Mouse (Mus musculus) CD4-positive helper T cell, adult 2 months (primary cell): ENCODE measurements around the gene Chrna7.

Experiments
- DNase-seq: peaks from one replicate; pipeline ENCODE4 v3.0.0-alpha.2; 2012; ENCODE audit warnings: low read depth, missing footprints, low spot score

The Chrna7 gene

GRCm38 (mm10) chr7:63212084-63212723 is at the start of gene Chrna7:
Gene Chrna7, minus strand, starts transcription at chr7:63212569.
- DNase-seq: peak; percentile 3

- no peak for DNase-seq
Observed at GRCm38 (mm10) chr7:63249404-63249803, 37.0 kb upstream of the Chrna7 start.

GRCm38 (mm10) chr7:63237852-63238516 is 25.6 kb upstream of the Chrna7 start:
- no peak for DNase-seq

- DNase-seq: no peak
Observed at GRCm38 (mm10) chr7:63225066-63225780, 12.9 kb upstream of the Chrna7 start.

GRCm38 (mm10) chr7:63211641-63212083 is 707 bp downstream of the Chrna7 start:
- no peak for DNase-seq

- no peak for DNase-seq
Observed at GRCm38 (mm10) chr7:63209501-63209900, 2.9 kb downstream of the Chrna7 start.

- DNase-seq: no peak
Observed at GRCm38 (mm10) chr7:63207137-63207536, 5.2 kb downstream of the Chrna7 start.

- DNase-seq: no peak
Observed at GRCm38 (mm10) chr7:63195560-63195959, 16.8 kb downstream of the Chrna7 start.

- DNase-seq: no peak
Observed at GRCm38 (mm10) chr7:63189647-63190534, 22.5 kb downstream of the Chrna7 start.

GRCm38 (mm10) chr7:63170063-63170787 is 42.1 kb downstream of the Chrna7 start:
- DNase-seq: no peak

GRCm38 (mm10) chr7:63164617-63165016 is 47.8 kb downstream of the Chrna7 start:
- DNase-seq: no peak

GRCm38 (mm10) chr7:63162272-63162864 is 50.0 kb downstream of the Chrna7 start:
- DNase-seq: no peak

GRCm38 (mm10) chr7:63153239-63153638 is 59.1 kb downstream of the Chrna7 start:
- no peak for DNase-seq

GRCm38 (mm10) chr7:63148740-63149139 is 63.6 kb downstream of the Chrna7 start:
- DNase-seq: no peak

- no peak for DNase-seq
Observed at GRCm38 (mm10) chr7:63148321-63148720, 64.0 kb downstream of the Chrna7 start.

- DNase-seq: no peak
Observed at GRCm38 (mm10) chr7:63122547-63122946, 89.8 kb downstream of the Chrna7 start.

- DNase-seq: no peak
Observed at GRCm38 (mm10) chr7:63113671-63114070, 98.7 kb downstream of the Chrna7 start.

- no peak for DNase-seq
Observed at GRCm38 (mm10) chr7:63113252-63113651, 99.1 kb downstream of the Chrna7 start.

- no peak for DNase-seq
Observed at GRCm38 (mm10) chr7:63109348-63109747, 103.0 kb downstream of the Chrna7 start.

- DNase-seq: no peak
Observed at GRCm38 (mm10) chr7:63085954-63086353, 126.4 kb downstream of the Chrna7 start.
